Mouse (Mus musculus) thymus, adult 2 months (tissue): ENCODE measurements around the gene Zdhhc1. TPM values are rescaled to one million over a fixed set of nuclear protein-coding genes. Genes with fewer than 3 reads are reported as not detected.

ENCODE experiments used
- DNase-seq: peaks from one replicate; pipeline ENCODE4 v3.0.0; 2021
- H3K27ac ChIP-seq: fragments of 200-500 bp; 2 replicates; pipeline ENCODE4 v1.5.1; 2012; ENCODE audit warnings: low read length, control low read depth; ENCODE audit not compliant: control insufficient read depth, insufficient read depth
- H3K27me3 ChIP-seq: fragments of 200-500 bp; 2 replicates; pipeline ENCODE4 v1.6.1; 2012; ENCODE audit warnings: mild to moderate bottlenecking, low read length, moderate library complexity, mixed read lengths; ENCODE audit not compliant: control insufficient read depth, insufficient read depth
- H3K36me3 ChIP-seq: fragments of 200-500 bp; 2 replicates; pipeline ENCODE4 v1.6.1; 2012; ENCODE audit warnings: mild to moderate bottlenecking, low read length, moderate library complexity; ENCODE audit not compliant: control insufficient read depth, insufficient read depth
- H3K4me1 ChIP-seq: fragments of 200-500 bp; replicated peaks from 2 replicates; pipeline ENCODE4 v1.6.1; 2012; ENCODE audit warnings: low read length; ENCODE audit not compliant: control insufficient read depth, insufficient read depth
- H3K4me3 ChIP-seq: fragments of 200-500 bp; 2 replicates; pipeline ENCODE4 v1.5.1; 2012; ENCODE audit warnings: mild to moderate bottlenecking, low read length, control low read depth, moderate library complexity; ENCODE audit not compliant: control insufficient read depth, insufficient read depth
- CTCF ChIP-seq: fragments of 200-500 bp; IDR thresholded peaks from 2 replicates; pipeline ENCODE4 v1.5.1; 2012; ENCODE audit warnings: mild to moderate bottlenecking, control low read depth, low read length, moderate library complexity, borderline replicate concordance; ENCODE audit not compliant: control insufficient read depth, poor library complexity, insufficient read depth; ENCODE audit errors: extremely low read depth
- POLR2A ChIP-seq: fragments of 200-500 bp; IDR thresholded peaks from 2 replicates; pipeline ENCODE4 v1.6.1; 2012; ENCODE audit warnings: mild to moderate bottlenecking, low read length, control low read depth, moderate library complexity; ENCODE audit not compliant: control insufficient read depth, poor library complexity, insufficient read depth; ENCODE audit errors: extremely low read depth
- WGBS: fragments of 180-500 bp; shearing (Covaris S2); methylation state at CpG from one replicate; pipeline ENCODE4 v1.1.7; 2018; 5-methylcytosine and 5-hydroxymethylcytosine counted together
- polyA plus RNA-seq: library from polyadenylated mRNA; depleted of rRNA; stranded (reverse); fragments of >200 nt; gene quantifications from 2 replicates; pipeline ENCODE4 v1.2.3, GENCODE M21; 2012

Zdhhc1 gene
- polyA plus RNA-seq, 1 experiment = 23.5 TPM

GRCm38 (mm10) chr8:105520521-105520920 is 23.8 kb upstream of the Zdhhc1 start:
- Histone ChIP-seq H3K4me1 (peaks cover 10% of the 10 kb centered on the region; the same call in 1 of the 2 replicates), H3K27me3 (peaks cover 3% of the 10 kb centered on the region; the same call in 1 of the 2 replicates), H3K27ac (no peak overlapping the region), H3K36me3 (no peaks in the 10 kb centered on the region; the same call in 1 of the 2 replicates), H3K4me3 (no peak overlapping the region)
- DNase-seq = no peak
- WGBS = 93% methylated on average over 5 of the region's 5 CpGs
- no peak for TF ChIP-seq POLR2A
- TF ChIP-seq CTCF = no peak

- WGBS = 29% methylated on average over 2 of the region's 2 CpGs
- Histone ChIP-seq H3K27me3 (peaks cover 3% of the 10 kb centered on the region; the same call in 1 of the 2 replicates), H3K4me1 (peaks cover 10% of the 10 kb centered on the region; the same call in 1 of the 2 replicates), H3K4me3 (no peak overlapping the region), H3K27ac (no peak overlapping the region), H3K36me3 (no peaks in the 10 kb centered on the region)
- TF ChIP-seq CTCF = no peak
- no peak for TF ChIP-seq POLR2A
- DNase-seq = no peak
Observed at GRCm38 (mm10) chr8:105519591-105519990, 22.9 kb upstream of the Zdhhc1 start.

- H3K4me1 ChIP-seq = peaks cover 10% of the 10 kb centered on the region; the same call in 1 of the 2 replicates
- TF ChIP-seq CTCF = no peak
- no peak for TF ChIP-seq POLR2A
- WGBS = 1% methylated on average over 66 of the region's 68 CpGs
- H3K36me3 ChIP-seq = no peaks in the 10 kb centered on the region
- H3K27me3 ChIP-seq = peaks cover 3% of the 10 kb centered on the region; the same call in 1 of the 2 replicates
- no peak within 1 kb of the TSS for H3K27ac ChIP-seq
- DNase-seq = peak; percentile 35
- H3K4me3 ChIP-seq = peak within 1 kb of the TSS; percentile 38
Observed at GRCm38 (mm10) chr8:105518436-105519313, 22.0 kb upstream of the Zdhhc1 start, which contains the start of gene Hsd11b2. TSS of gene Hsd11b2 (plus strand) at chr8:105518755.

- no peaks in the 10 kb centered on the region for H3K36me3 ChIP-seq
- H3K4me1 ChIP-seq = peaks cover 10% of the 10 kb centered on the region; the same call in 1 of the 2 replicates
- no peak overlapping the region for H3K27ac ChIP-seq
- 72% methylated on average over 8 of the region's 8 CpGs for WGBS
- H3K4me3 ChIP-seq = no peak overlapping the region
- H3K27me3 ChIP-seq = peaks cover 3% of the 10 kb centered on the region; the same call in 1 of the 2 replicates
- TF ChIP-seq POLR2A = no peak
- TF ChIP-seq CTCF = no peak
- no peak for DNase-seq
Observed at GRCm38 (mm10) chr8:105517346-105517745, 20.6 kb upstream of the Zdhhc1 start.

GRCm38 (mm10) chr8:105516018-105516645 is 19.4 kb upstream of the Zdhhc1 start:
- TF ChIP-seq CTCF (peak; percentile 71; the same call in 1 of the 2 replicates), POLR2A (no peak)
- no peak overlapping the region for H3K4me3 ChIP-seq
- 20% methylated on average over 12 of the region's 12 CpGs for WGBS
- peaks cover 10% of the 10 kb centered on the region; the same call in 1 of the 2 replicates for H3K4me1 ChIP-seq
- no peak overlapping the region for H3K27ac ChIP-seq
- no peaks in the 10 kb centered on the region for H3K36me3 ChIP-seq
- peak; percentile 74 for DNase-seq
- peaks cover 3% of the 10 kb centered on the region; the same call in 1 of the 2 replicates for H3K27me3 ChIP-seq

GRCm38 (mm10) chr8:105514656-105515055 is 18.0 kb upstream of the Zdhhc1 start:
- WGBS = 94% methylated on average over 5 of the region's 5 CpGs
- no peak for DNase-seq
- Histone ChIP-seq H3K27me3 (peaks cover 3% of the 10 kb centered on the region; the same call in 1 of the 2 replicates), H3K4me1 (peaks cover 10% of the 10 kb centered on the region; the same call in 1 of the 2 replicates), H3K27ac (no peak overlapping the region), H3K36me3 (no peaks in the 10 kb centered on the region), H3K4me3 (no peak overlapping the region)
- TF ChIP-seq CTCF = no peak
- TF ChIP-seq POLR2A = no peak
